Mouse (Mus musculus) heart, embryonic 10.5 days (tissue): Measurements from ENCODE around the gene Chmp6. TPM values are rescaled to one million over a fixed set of nuclear protein-coding genes. Genes with fewer than 3 reads are reported as not detected.
A peak's percentile ranks its signal among the peaks of the same experiment; 100 is the strongest.

Experiments
- DNase-seq: peaks from one replicate; pipeline ENCODE4 v3.0.0-alpha.2; 2017; ENCODE audit warnings: low spot score
- H3K27ac ChIP-seq: fragments of 300-500 bp; sonication (generic); 2 replicates; pipeline ENCODE4 v1.5.1; 2016; ENCODE audit warnings: mild to moderate bottlenecking
- H3K27me3 ChIP-seq: fragments of 300-500 bp; sonication (generic); 2 replicates; pipeline ENCODE4 v1.6.1; 2016; ENCODE audit warnings: mild to moderate bottlenecking; ENCODE audit not compliant: poor library complexity, insufficient read depth, severe bottlenecking
- H3K36me3 ChIP-seq: fragments of 300-500 bp; sonication (generic); 2 replicates; pipeline ENCODE4 v1.6.1; 2016; ENCODE audit warnings: mild to moderate bottlenecking, moderate library complexity
- H3K4me1 ChIP-seq: fragments of 300-500 bp; sonication (generic); 2 replicates; pipeline ENCODE4 v1.6.1; 2016; ENCODE audit warnings: mild to moderate bottlenecking
- H3K4me3 ChIP-seq: fragments of 300-500 bp; sonication (generic); 2 replicates; pipeline ENCODE4 v1.5.1; 2016; ENCODE audit warnings: mild to moderate bottlenecking, moderate library complexity
- H3K9me3 ChIP-seq: fragments of 300-500 bp; sonication (generic); 2 replicates; pipeline ENCODE4 v1.6.1; 2016; ENCODE audit warnings: mild to moderate bottlenecking, moderate library complexity
- WGBS: fragments of 180-500 bp; shearing (Covaris S2); methylation state at CpG from one replicate; pipeline ENCODE4 v1.1.7; 2016; 5-methylcytosine and 5-hydroxymethylcytosine counted together
- polyA plus RNA-seq: library from polyadenylated mRNA; unstranded; fragments of >200 nt; fragmentation: Nextera tagmentation; extraction: Ambion mirVana; gene quantifications from 2 replicates; pipeline ENCODE4 v1.2.1, GENCODE M21; 2016

The Chmp6 gene
- polyA plus RNA-seq, 1 experiment from 2014 or later: 96.6 TPM

GRCm38 (mm10) chr11:119914381-119914780, 1.1 kb downstream of the Chmp6 start:
- peaks cover 59% of the 10 kb centered on the region for H3K4me1 ChIP-seq
- H3K36me3 ChIP-seq: peaks cover 40% of the 10 kb centered on the region
- no peaks in the 10 kb centered on the region for H3K9me3 ChIP-seq
- WGBS: 26% methylated on average over 4 of the region's 4 CpGs
- H3K27me3 ChIP-seq: no peaks in the 10 kb centered on the region
- no peak for DNase-seq
- peak overlapping the region; percentile 98 for H3K4me3 ChIP-seq
- peak overlapping the region; percentile 98 for H3K27ac ChIP-seq

- no peak for DNase-seq
- WGBS: 81% methylated on average over 9 of the region's 9 CpGs
- peak overlapping the region; percentile 98 for H3K4me3 ChIP-seq
- H3K4me1 ChIP-seq: peaks cover 46% of the 10 kb centered on the region
- no peaks in the 10 kb centered on the region for H3K27me3 ChIP-seq
- peak overlapping the region; percentile 56 for H3K27ac ChIP-seq
- H3K9me3 ChIP-seq: no peaks in the 10 kb centered on the region
- peaks cover 48% of the 10 kb centered on the region for H3K36me3 ChIP-seq
Observed at GRCm38 (mm10) chr11:119915666-119916065, 2.4 kb downstream of the Chmp6 start.

GRCm38 (mm10) chr11:119916102-119916790, 3.0 kb downstream of the Chmp6 start:
- H3K9me3 ChIP-seq: no peaks in the 10 kb centered on the region
- no peaks in the 10 kb centered on the region for H3K27me3 ChIP-seq
- WGBS: 83% methylated on average over 15 of the region's 15 CpGs
- H3K4me3 ChIP-seq: no peak overlapping the region
- H3K4me1 ChIP-seq: peaks cover 46% of the 10 kb centered on the region
- H3K27ac ChIP-seq: peak overlapping the region; percentile 56
- peaks cover 48% of the 10 kb centered on the region for H3K36me3 ChIP-seq
- DNase-seq: no peak

GRCm38 (mm10) chr11:119916834-119917469, 3.7 kb downstream of the Chmp6 start:
- Histone ChIP-seq H3K9me3 (no peaks in the 10 kb centered on the region), H3K27me3 (no peaks in the 10 kb centered on the region), H3K4me1 (peaks cover 51% of the 10 kb centered on the region), H3K27ac (0 out of 2 replicates have a peak overlapping the region, but pooled peaks have one; percentile 30), H3K4me3 (no peak overlapping the region), H3K36me3 (peaks cover 48% of the 10 kb centered on the region)
- WGBS: 92% methylated on average over 21 of the region's 21 CpGs
- no peak for DNase-seq

GRCm38 (mm10) chr11:119918521-119918920, 5.3 kb downstream of the Chmp6 start:
- no peak for DNase-seq
- H3K9me3 ChIP-seq: no peaks in the 10 kb centered on the region
- H3K4me3 ChIP-seq: no peak overlapping the region
- peaks cover 54% of the 10 kb centered on the region for H3K4me1 ChIP-seq
- no peak overlapping the region for H3K27ac ChIP-seq
- 83% methylated on average over 7 of the region's 7 CpGs for WGBS
- no peaks in the 10 kb centered on the region for H3K27me3 ChIP-seq
- H3K36me3 ChIP-seq: peaks cover 48% of the 10 kb centered on the region

- Histone ChIP-seq H3K9me3 (no peaks in the 10 kb centered on the region), H3K27me3 (no peaks in the 10 kb centered on the region), H3K4me1 (peaks cover 50% of the 10 kb centered on the region), H3K27ac (no peak overlapping the region), H3K36me3 (peaks cover 48% of the 10 kb centered on the region), H3K4me3 (no peak overlapping the region)
- DNase-seq: no peak
- WGBS: 92% methylated on average over 4 of the region's 4 CpGs
Observed at GRCm38 (mm10) chr11:119919432-119919831, 6.2 kb downstream of the Chmp6 start.

GRCm38 (mm10) chr11:119919897-119920296, 6.7 kb downstream of the Chmp6 start:
- WGBS: 67% methylated on average over 8 of the region's 8 CpGs
- H3K4me1 ChIP-seq: peaks cover 45% of the 10 kb centered on the region
- no peak for DNase-seq
- H3K9me3 ChIP-seq: no peaks in the 10 kb centered on the region
- peaks cover 48% of the 10 kb centered on the region for H3K36me3 ChIP-seq
- H3K4me3 ChIP-seq: no peak overlapping the region
- no peak overlapping the region for H3K27ac ChIP-seq
- no peaks in the 10 kb centered on the region for H3K27me3 ChIP-seq

- no peak for DNase-seq
- Histone ChIP-seq H3K27me3 (no peaks in the 10 kb centered on the region), H3K36me3 (peaks cover 46% of the 10 kb centered on the region), H3K4me3 (no peak overlapping the region), H3K9me3 (no peaks in the 10 kb centered on the region), H3K27ac (no peak overlapping the region), H3K4me1 (peaks cover 37% of the 10 kb centered on the region)
- WGBS: 88% methylated on average over 5 of the region's 5 CpGs
Observed at GRCm38 (mm10) chr11:119920668-119921067, 7.4 kb downstream of the Chmp6 start.

GRCm38 (mm10) chr11:119925176-119925575, 11.9 kb downstream of the Chmp6 start:
- Histone ChIP-seq H3K36me3 (peaks cover under 1% of the 10 kb centered on the region; the same call in 1 of the 2 replicates), H3K27me3 (no peaks in the 10 kb centered on the region), H3K9me3 (no peaks in the 10 kb centered on the region), H3K4me1 (peaks cover 23% of the 10 kb centered on the region), H3K27ac (no peak overlapping the region), H3K4me3 (no peak overlapping the region)
- 74% methylated on average over 5 of the region's 5 CpGs for WGBS
- DNase-seq: no peak

- 69% methylated on average over 5 of the region's 5 CpGs for WGBS
- DNase-seq: no peak
- Histone ChIP-seq H3K27me3 (no peaks in the 10 kb centered on the region), H3K36me3 (no peaks in the 10 kb centered on the region), H3K4me3 (no peak overlapping the region), H3K27ac (no peak overlapping the region), H3K4me1 (peaks cover 24% of the 10 kb centered on the region), H3K9me3 (no peaks in the 10 kb centered on the region)
Observed at GRCm38 (mm10) chr11:119926762-119927161, 13.5 kb downstream of the Chmp6 start.

- Histone ChIP-seq H3K36me3 (no peaks in the 10 kb centered on the region), H3K27me3 (no peaks in the 10 kb centered on the region; the same call in 1 of the 2 replicates), H3K27ac (no peak overlapping the region), H3K4me3 (peak overlapping the region; percentile 28), H3K9me3 (no peaks in the 10 kb centered on the region), H3K4me1 (peaks cover 21% of the 10 kb centered on the region)
- DNase-seq: no peak
- WGBS: 55% methylated on average over 16 of the region's 16 CpGs
Observed at GRCm38 (mm10) chr11:119928023-119928681, 14.9 kb downstream of the Chmp6 start.

- 76% methylated on average over 6 of the region's 6 CpGs for WGBS
- H3K4me1 ChIP-seq: peaks cover 17% of the 10 kb centered on the region; the same call in 1 of the 2 replicates
- H3K36me3 ChIP-seq: no peaks in the 10 kb centered on the region
- DNase-seq: no peak
- H3K27me3 ChIP-seq: no peaks in the 10 kb centered on the region; the same call in none of the 2 replicates
- H3K4me3 ChIP-seq: no peak overlapping the region
- H3K27ac ChIP-seq: no peak overlapping the region
- no peaks in the 10 kb centered on the region for H3K9me3 ChIP-seq
Observed at GRCm38 (mm10) chr11:119929603-119930265, 16.5 kb downstream of the Chmp6 start.
